Mouse (Mus musculus): ENCODE measurements around the gene Serping1.
"Not testable (repeated sequence)": the region's sequence is repeated elsewhere in the genome, so short reads cannot be mapped to it uniquely, and the experiment has no call there.

Serping1 gene

GRCm38 (mm10) chr2:84738271-84738911, 36.9 kb downstream of the Serping1 start:
- DNase-seq (ENCODE audit: low spot score): no peak

GRCm38 (mm10) chr2:84737451-84737925, 37.8 kb downstream of the Serping1 start:
- no peak for DNase-seq (ENCODE audit: low spot score)

GRCm38 (mm10) chr2:84736312-84737161, 38.7 kb downstream of the Serping1 start:
- DNase-seq (ENCODE audit: low spot score): no peak

DNA sequence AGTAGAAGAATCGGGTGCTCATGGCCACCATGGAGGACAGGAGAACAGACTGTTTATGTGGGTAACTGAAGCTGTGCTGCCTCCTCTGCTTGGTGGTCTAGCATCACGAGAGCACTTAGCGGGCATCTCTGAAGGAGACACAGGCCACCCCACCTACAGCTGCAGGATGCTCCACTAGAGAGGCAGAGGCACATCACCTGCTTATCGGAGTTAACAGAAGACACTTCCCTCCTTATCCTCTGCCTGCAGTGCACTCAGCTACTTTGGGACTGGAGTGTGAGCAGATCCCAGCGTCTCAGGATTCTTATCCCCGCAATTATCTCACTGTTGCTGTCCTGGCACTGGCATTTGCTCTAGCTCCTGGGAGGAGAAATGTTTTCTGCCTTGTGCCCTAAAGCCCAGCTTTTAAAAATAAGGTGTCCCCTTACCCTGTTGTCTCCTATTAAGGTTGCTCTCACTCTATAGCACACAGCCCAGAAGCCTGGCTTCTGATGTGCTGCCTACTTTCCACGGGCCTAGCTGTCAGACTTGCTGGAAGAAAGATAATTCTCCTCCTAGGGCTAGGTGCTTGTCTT, 39.8 kb downstream of the Serping1 start:
- DNase-seq (ENCODE audit: low spot score): no peak

- no peak for DNase-seq (ENCODE audit: low spot score)
These were observed 40.3 kb downstream of the Serping1 start for GRCm38 (mm10) chr2:84734919-84735318.

DNA sequence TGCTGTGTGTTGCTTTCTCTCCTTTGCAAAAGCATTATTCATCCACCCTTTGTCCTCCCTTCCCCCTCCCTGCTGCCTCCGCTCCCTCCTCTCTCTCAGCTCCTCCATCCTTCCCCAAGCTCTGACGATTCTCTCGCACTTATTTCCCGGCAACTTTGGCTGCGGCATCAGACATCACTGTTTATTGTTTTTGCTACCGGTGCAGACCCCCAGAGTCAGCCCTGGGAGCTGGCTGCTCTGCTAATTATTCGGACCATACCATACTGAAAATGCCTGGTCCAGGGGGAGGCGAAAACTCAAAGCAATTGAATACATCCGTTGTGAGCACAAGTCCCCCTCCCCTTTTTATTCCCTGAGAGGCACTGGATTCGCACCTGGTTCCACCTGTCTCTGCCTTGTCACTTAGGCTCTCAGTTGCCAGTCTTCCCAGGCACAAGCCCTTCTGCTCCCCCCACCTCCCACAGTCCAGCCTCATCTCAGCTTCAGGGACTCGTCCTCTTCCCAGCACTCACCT, 40.8 kb downstream of the Serping1 start:
- DNase-seq (ENCODE audit: low spot score): no peak

- no peak for DNase-seq (ENCODE audit: low spot score)
These were observed 41.5 kb downstream of the Serping1 start, which contains the start of gene Ypel4 for GRCm38 (mm10) chr2:84733579-84734300. Ypel4 (plus strand) TSS chr2:84734058.

- DNase-seq (ENCODE audit: low spot score): no peak
These were observed 42.9 kb downstream of the Serping1 start for GRCm38 (mm10) chr2:84732394-84732793.

GRCm38 (mm10) chr2:84731206-84731605, 44.0 kb downstream of the Serping1 start:
- no peak for DNase-seq (ENCODE audit: low spot score)

- not testable (repeated sequence) for DNase-seq (ENCODE audit: low spot score)
These were observed 47.1 kb downstream of the Serping1 start for GRCm38 (mm10) chr2:84728191-84728590.

GRCm38 (mm10) chr2:84727172-84727858, 47.9 kb downstream of the Serping1 start, which contains the start of gene Clp1:
Clp1 (minus strand) TSS chr2:84727350.
- DNase-seq (ENCODE audit: low spot score): peak; percentile 96

GRCm38 (mm10) chr2:84726716-84727115, 48.5 kb downstream of the Serping1 start:
- DNase-seq (ENCODE audit: low spot score): no peak

DNA sequence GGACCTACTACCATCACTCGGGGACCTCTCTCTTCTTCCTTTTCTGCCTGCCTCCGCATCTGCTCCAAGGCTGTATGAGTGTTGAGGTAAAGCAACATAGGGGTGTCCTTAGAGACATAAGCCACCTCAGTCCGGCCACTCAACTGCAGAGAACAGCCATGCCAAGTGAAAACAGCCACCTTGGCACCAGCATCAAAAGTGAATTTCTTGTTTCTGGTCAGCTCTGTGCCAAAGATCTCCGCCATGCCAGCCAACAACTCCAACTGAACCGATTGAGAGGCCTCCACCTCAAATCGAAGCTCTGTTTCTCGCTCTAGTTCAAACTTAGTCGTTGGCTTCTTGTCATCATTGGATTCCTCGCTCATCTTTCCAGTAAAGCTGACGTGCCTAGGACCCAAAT, 49.5 kb downstream of the Serping1 start:
- DNase-seq (ENCODE audit: low spot score): no peak

DNA sequence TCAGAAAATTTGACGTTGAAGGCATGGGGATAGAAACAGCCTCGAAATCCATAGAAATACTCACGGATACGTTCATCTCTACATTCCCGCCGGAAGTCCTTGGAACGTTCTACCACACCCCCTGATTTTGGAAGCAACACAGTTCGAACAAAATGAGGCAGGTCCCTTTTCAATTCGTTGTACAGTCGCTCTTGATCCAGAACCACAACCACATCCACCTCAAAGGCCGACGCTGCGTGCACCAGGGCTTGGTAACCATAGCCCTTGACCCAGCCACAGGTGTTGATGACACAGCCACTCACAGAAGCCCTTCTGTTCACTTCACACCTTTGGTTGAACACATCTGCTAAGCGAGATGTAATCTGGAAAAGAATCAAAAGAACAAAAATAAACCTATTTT, 51.4 kb downstream of the Serping1 start:
- DNase-seq (ENCODE audit: low spot score): no peak

GRCm38 (mm10) chr2:84721182-84721581, 54.1 kb downstream of the Serping1 start:
- no peak for DNase-seq (ENCODE audit: low spot score)

- no peak for DNase-seq (ENCODE audit: low spot score)
These were observed 54.5 kb downstream of the Serping1 start for GRCm38 (mm10) chr2:84720718-84721117.

DNA sequence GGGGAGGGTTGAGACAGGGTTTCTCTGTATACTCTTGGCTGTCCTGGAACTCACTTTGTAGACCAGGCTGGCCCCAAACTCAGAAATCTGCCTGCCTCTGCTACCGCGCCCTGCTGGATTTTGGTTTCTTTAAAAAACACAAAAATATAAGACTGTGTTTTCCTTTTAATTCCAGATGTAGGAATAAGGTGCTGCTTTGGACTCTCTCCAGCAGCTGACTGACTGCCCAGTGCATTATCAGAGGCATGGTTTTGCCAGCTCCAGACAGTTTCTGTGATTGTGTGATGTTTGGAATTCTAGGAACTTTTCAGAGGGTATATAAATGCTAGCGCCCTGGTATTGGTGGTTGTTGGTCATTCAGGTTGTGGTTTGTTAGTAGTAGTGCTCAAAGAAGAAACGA, 57.9 kb downstream of the Serping1 start:
- no peak for DNase-seq (ENCODE audit: low spot score)

DNA sequence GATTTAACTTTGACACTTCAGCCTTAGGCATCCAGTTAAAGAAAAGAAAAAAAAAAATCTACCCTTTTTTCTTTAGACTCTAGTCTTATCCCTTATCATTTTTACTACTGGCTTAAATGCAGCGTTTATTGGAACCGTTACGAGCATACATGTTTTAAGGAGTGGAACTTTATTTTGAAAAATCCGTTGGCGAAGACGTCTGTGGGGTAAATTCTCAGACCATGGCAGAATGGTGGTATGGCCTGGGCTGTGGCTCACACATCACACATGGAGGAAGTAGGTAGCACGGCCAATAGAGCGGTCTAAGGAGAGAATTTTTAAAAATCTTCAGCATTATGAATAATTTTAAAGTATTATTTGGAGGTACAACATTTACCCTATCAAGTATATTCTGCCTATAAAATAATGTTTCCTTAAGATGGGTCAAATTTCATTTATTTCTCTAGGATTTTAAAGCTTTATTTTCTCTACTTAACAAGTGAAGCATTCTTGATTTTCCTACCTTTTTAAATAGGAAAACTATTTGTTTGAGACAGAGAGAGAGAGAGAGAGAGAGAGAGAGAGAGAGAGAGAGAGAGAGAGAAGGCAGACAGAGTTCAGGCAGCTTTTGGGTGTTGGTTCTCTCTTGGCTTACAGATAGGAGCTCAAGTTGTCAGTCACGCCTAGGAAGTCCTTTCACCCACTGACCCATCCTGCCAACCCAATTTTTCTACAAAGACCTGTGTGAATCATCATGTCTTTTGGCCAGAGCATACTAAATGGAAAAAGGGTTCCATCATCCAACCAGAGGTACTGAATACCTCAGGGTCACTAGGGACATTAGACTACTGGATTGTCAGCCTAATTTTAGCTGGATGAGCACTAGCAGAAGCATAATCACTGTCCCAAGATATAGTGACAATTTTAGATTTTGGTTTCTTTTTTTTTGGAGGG, 58.6 kb downstream of the Serping1 start:
- no peak for DNase-seq (ENCODE audit: low spot score)

GRCm38 (mm10) chr2:84715562-84716361, 59.5 kb downstream of the Serping1 start:
- peak; percentile 63 for DNase-seq (ENCODE audit: low spot score)
